Mouse (Mus musculus) adrenal gland, postnatal 25 days (tissue): ENCODE results near the gene Ctdsp1. TPM values are rescaled to one million over a fixed set of nuclear protein-coding genes. Genes with fewer than 3 reads are reported as not detected.

Experiments used
- DNase-seq: peaks from one replicate; pipeline ENCODE4 v3.0.0; 2021; ENCODE audit warnings: mixed read lengths
- total RNA-seq: library from RNA; stranded (reverse); gene quantifications from 2 replicates; pipeline ENCODE4 v1.2.3, GENCODE M21; 2021

The Ctdsp1 gene
- total RNA-seq, 1 experiment from 2014 or later = 168 TPM

- peak; percentile 99 for DNase-seq
These were observed 6.1 kb downstream of the Ctdsp1 start for GRCm38 (mm10) chr1:74397268-74397918.

- peak; percentile 70 for DNase-seq
These were observed 6.7 kb downstream of the Ctdsp1 start for GRCm38 (mm10) chr1:74397919-74398451.

GRCm38 (mm10) chr1:74400531-74400930 is 9.2 kb downstream of the Ctdsp1 start:
- no peak for DNase-seq

- DNase-seq = no peak
These were observed 9.8 kb downstream of the Ctdsp1 start for GRCm38 (mm10) chr1:74401015-74401702.

GRCm38 (mm10) chr1:74404206-74404605 is 12.9 kb downstream of the Ctdsp1 start:
- no peak for DNase-seq

GRCm38 (mm10) chr1:74408589-74409504 is 17.5 kb downstream of the Ctdsp1 start, which contains the start of gene Vil1:
TSS of gene Vil1 (plus strand) at chr1:74409376.
- DNase-seq = no peak

- DNase-seq = peak; percentile 35
These were observed 20.5 kb downstream of the Ctdsp1 start for GRCm38 (mm10) chr1:74411753-74412325.

GRCm38 (mm10) chr1:74412711-74413110 is 21.4 kb downstream of the Ctdsp1 start:
- DNase-seq = no peak

GRCm38 (mm10) chr1:74415143-74415542 is 23.8 kb downstream of the Ctdsp1 start:
- no peak for DNase-seq

GRCm38 (mm10) chr1:74418747-74419439 is 27.6 kb downstream of the Ctdsp1 start:
- peak; percentile 63 for DNase-seq

GRCm38 (mm10) chr1:74419440-74419794 is 28.1 kb downstream of the Ctdsp1 start:
- peak; percentile 19 for DNase-seq

GRCm38 (mm10) chr1:74423147-74423546 is 31.8 kb downstream of the Ctdsp1 start:
- DNase-seq = no peak

- DNase-seq = no peak
These were observed 34.5 kb downstream of the Ctdsp1 start for GRCm38 (mm10) chr1:74425845-74426244.

- no peak for DNase-seq
These were observed 41.9 kb downstream of the Ctdsp1 start for GRCm38 (mm10) chr1:74433220-74433619.

- DNase-seq = no peak
These were observed 43.3 kb downstream of the Ctdsp1 start for GRCm38 (mm10) chr1:74434596-74434995.

GRCm38 (mm10) chr1:74435563-74435962 is 44.3 kb downstream of the Ctdsp1 start:
- DNase-seq = no peak

GRCm38 (mm10) chr1:74437702-74438427 is 46.6 kb downstream of the Ctdsp1 start:
- DNase-seq = peak; percentile 83

GRCm38 (mm10) chr1:74439166-74439876 is 48.0 kb downstream of the Ctdsp1 start:
- DNase-seq = no peak

- no peak for DNase-seq
These were observed 53.2 kb downstream of the Ctdsp1 start for GRCm38 (mm10) chr1:74444538-74444937.
